Mouse (Mus musculus) erythroblast, embryonic 14.5 days (primary cell): ENCODE results near the gene Susd1. TPM values are rescaled to one million over a fixed set of nuclear protein-coding genes. Genes with fewer than 3 reads are reported as not detected.

ENCODE experiments used
- H3K27me3 ChIP-seq: 2 replicates; pipeline ENCODE4 v1.6.1; 2012; ENCODE audit warnings: inconsistent platforms; ENCODE audit not compliant: control insufficient read depth
- H3K36me3 ChIP-seq: 2 replicates; pipeline ENCODE4 v1.6.1; 2012; ENCODE audit warnings: mild to moderate bottlenecking, inconsistent platforms; ENCODE audit not compliant: control insufficient read depth
- H3K4me1 ChIP-seq: 2 replicates; pipeline ENCODE4 v1.6.1; 2012; ENCODE audit warnings: inconsistent platforms; ENCODE audit not compliant: control insufficient read depth
- H3K4me3 ChIP-seq: replicated peaks from 2 replicates; pipeline ENCODE3; 2012; ENCODE audit warnings: moderate library complexity, mild to moderate bottlenecking, inconsistent platforms
- H3K9me3 ChIP-seq: 2 replicates; pipeline ENCODE4 v1.6.1; 2012; ENCODE audit warnings: low read length, inconsistent platforms, mixed read lengths; ENCODE audit not compliant: control insufficient read depth
- GATA1 ChIP-seq: IDR thresholded peaks from 2 replicates; pipeline ENCODE4 v1.6.1; 2012; ENCODE audit warnings: low read length, inconsistent platforms, mixed read lengths
- TAL1 ChIP-seq: IDR thresholded peaks from 3 replicates; pipeline ENCODE4 v1.6.1; 2012; ENCODE audit warnings: low read length, inconsistent platforms, mixed read lengths
- polyA plus RNA-seq: library from polyadenylated mRNA; stranded (reverse); fragments of >175 nt; gene quantifications from 2 replicates; pipeline ENCODE4 v1.2.3, GENCODE M21; 2012

Gene Susd1
- polyA plus RNA-seq, 1 experiment, result 0.16 TPM

GRCm38 (mm10) chr4:59332691-59333423 is 105.6 kb downstream of the Susd1 start:
- Histone ChIP-seq H3K9me3 (no peaks in the 10 kb centered on the region), H3K4me1 (peaks cover 3% of the 10 kb centered on the region; the same call in 1 of the 2 replicates), H3K4me3 (no peak overlapping the region), H3K27me3 (no peaks in the 10 kb centered on the region), H3K36me3 (peaks cover 39% of the 10 kb centered on the region)
- TF ChIP-seq GATA1 (no peak), TAL1 (no peak)

- Histone ChIP-seq H3K9me3 (no peaks in the 10 kb centered on the region), H3K27me3 (no peaks in the 10 kb centered on the region), H3K4me3 (no peak overlapping the region), H3K4me1 (peaks cover 3% of the 10 kb centered on the region; the same call in 1 of the 2 replicates), H3K36me3 (peaks cover 37% of the 10 kb centered on the region)
- TF ChIP-seq GATA1 (no peak), TAL1 (no peak)
Measured at GRCm38 (mm10) chr4:59332089-59332488, 106.3 kb downstream of the Susd1 start.

- Histone ChIP-seq H3K4me1 (peaks cover 3% of the 10 kb centered on the region; the same call in 1 of the 2 replicates), H3K4me3 (no peak overlapping the region), H3K27me3 (no peaks in the 10 kb centered on the region), H3K36me3 (peaks cover 35% of the 10 kb centered on the region), H3K9me3 (no peaks in the 10 kb centered on the region)
- no peak for TF ChIP-seq GATA1
- no peak for TF ChIP-seq TAL1
Measured at GRCm38 (mm10) chr4:59331633-59332032, 106.8 kb downstream of the Susd1 start.

- peaks cover 35% of the 10 kb centered on the region for H3K36me3 ChIP-seq
- H3K9me3 ChIP-seq, result no peaks in the 10 kb centered on the region
- peaks cover 3% of the 10 kb centered on the region; the same call in 1 of the 2 replicates for H3K4me1 ChIP-seq
- H3K4me3 ChIP-seq, result no peak overlapping the region
- TF ChIP-seq GATA1 (no peak), TAL1 (no peak)
- H3K27me3 ChIP-seq, result no peaks in the 10 kb centered on the region
Measured at GRCm38 (mm10) chr4:59330961-59331604, 107.3 kb downstream of the Susd1 start.

- TF ChIP-seq TAL1, result no peak
- no peak for TF ChIP-seq GATA1
- H3K36me3 ChIP-seq, result peaks cover 32% of the 10 kb centered on the region
- H3K4me1 ChIP-seq, result peaks cover 9% of the 10 kb centered on the region
- H3K9me3 ChIP-seq, result no peaks in the 10 kb centered on the region
- no peaks in the 10 kb centered on the region for H3K27me3 ChIP-seq
- no peak overlapping the region for H3K4me3 ChIP-seq
Measured at GRCm38 (mm10) chr4:59329461-59330304, 108.8 kb downstream of the Susd1 start.

- Histone ChIP-seq H3K36me3 (peaks cover 27% of the 10 kb centered on the region), H3K4me3 (no peak overlapping the region), H3K9me3 (no peaks in the 10 kb centered on the region), H3K27me3 (no peaks in the 10 kb centered on the region), H3K4me1 (peaks cover 18% of the 10 kb centered on the region)
- TF ChIP-seq TAL1 (no peak), GATA1 (no peak)
Measured at GRCm38 (mm10) chr4:59328821-59329220, 109.6 kb downstream of the Susd1 start.

- no peaks in the 10 kb centered on the region for H3K27me3 ChIP-seq
- H3K36me3 ChIP-seq, result peaks cover 27% of the 10 kb centered on the region
- no peaks in the 10 kb centered on the region for H3K9me3 ChIP-seq
- TF ChIP-seq TAL1, result no peak
- TF ChIP-seq GATA1, result no peak
- peaks cover 23% of the 10 kb centered on the region for H3K4me1 ChIP-seq
- H3K4me3 ChIP-seq, result no peak overlapping the region
Measured at GRCm38 (mm10) chr4:59327986-59328385, 110.4 kb downstream of the Susd1 start.

GRCm38 (mm10) chr4:59326031-59326760 is 112.2 kb downstream of the Susd1 start:
- Histone ChIP-seq H3K4me3 (no peak overlapping the region), H3K27me3 (no peaks in the 10 kb centered on the region), H3K36me3 (peaks cover 23% of the 10 kb centered on the region), H3K4me1 (peaks cover 22% of the 10 kb centered on the region), H3K9me3 (no peaks in the 10 kb centered on the region)
- TF ChIP-seq GATA1 (no peak), TAL1 (no peak)
